Mouse (Mus musculus): ENCODE results near the gene Hnf4a.

- TF ChIP-seq CTCF (IDR thresholded peaks at IDR 0.05; ENCODE audit: control insufficient read depth, insufficient read depth, insufficient read length) (no peak), CEBPB (IDR thresholded peaks at IDR 0.05; ENCODE audit: low read depth) (no peak), MAX (IDR thresholded peaks at IDR 0.05) (no peak), FOSL1 (IDR thresholded peaks at IDR 0.05; ENCODE audit: insufficient read depth, low read length, poor library complexity, severe bottlenecking) (no peak)
Observed at GRCm38 (mm10) chr2:163537443-163537842, 30.8 kb downstream of the Hnf4a start.

Measured in C2C12 (cell line).